Mouse (Mus musculus): ENCODE data around the gene Cdc42ep5.

DNA sequence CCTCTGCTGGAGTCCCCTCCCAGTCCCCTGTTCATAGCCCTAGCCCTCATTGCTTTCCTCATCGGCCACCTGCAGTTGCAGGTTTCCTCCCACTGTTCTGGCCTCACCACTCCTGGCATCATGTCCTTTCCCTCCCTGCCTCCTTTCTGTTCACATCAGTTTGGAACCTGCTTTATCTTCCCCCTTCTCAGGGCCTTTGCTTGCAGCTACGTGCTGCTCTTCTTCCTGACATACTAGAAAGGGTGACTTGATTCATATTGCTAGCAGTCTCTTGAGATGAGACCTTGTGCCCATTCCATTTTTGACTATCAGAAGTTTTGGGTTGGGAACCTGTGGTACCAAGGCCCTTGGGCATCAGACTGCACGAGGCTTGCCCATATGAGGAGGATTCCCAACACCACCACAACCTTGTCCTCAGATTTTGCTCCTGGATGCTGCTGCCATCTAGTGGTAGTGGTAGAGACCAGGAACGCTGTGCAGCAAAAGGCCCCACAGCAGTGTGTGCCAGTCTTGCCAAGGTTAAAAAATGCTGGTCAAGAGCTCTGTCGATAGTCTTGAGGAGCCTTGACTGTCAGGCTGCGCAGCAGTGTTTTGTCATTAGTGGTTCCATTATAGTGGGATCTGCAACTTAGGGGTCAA lies 19.0 kb downstream of the Cdc42ep5 start:
- TF ChIP-seq CTCF (IDR thresholded peaks at IDR 0.05; ENCODE audit: extremely low read depth, insufficient read depth, low read length), result peak; percentile 75
- no peak for TF ChIP-seq POLR2A (IDR thresholded peaks at IDR 0.05; ENCODE audit: extremely low read depth, insufficient read depth, low read length)
